Mouse (Mus musculus): ENCODE results near the gene Ankmy2.
A peak's percentile ranks its signal among the peaks of the same experiment; 100 is the strongest.

Ankmy2 gene

GRCm38 (mm10) chr12:36156637-36157303, at the start of gene Ankmy2:
Gene Ankmy2, plus strand, starts transcription at chr12:36157114.
- peak; percentile 89 for DNase-seq

- no peak for DNase-seq
These were observed 48.5 kb upstream of the Ankmy2 start for GRCm38 (mm10) chr12:36108442-36108841.

GRCm38 (mm10) chr12:36110457-36110856, 46.5 kb upstream of the Ankmy2 start:
- DNase-seq = no peak

GRCm38 (mm10) chr12:36111110-36111509, 45.8 kb upstream of the Ankmy2 start:
- DNase-seq = no peak

- no peak for DNase-seq
These were observed 44.8 kb upstream of the Ankmy2 start for GRCm38 (mm10) chr12:36112081-36112480.

GRCm38 (mm10) chr12:36117161-36117560, 39.8 kb upstream of the Ankmy2 start:
- DNase-seq = no peak

- no peak for DNase-seq
These were observed 37.7 kb upstream of the Ankmy2 start for GRCm38 (mm10) chr12:36119244-36119643.

GRCm38 (mm10) chr12:36126049-36126448, 30.9 kb upstream of the Ankmy2 start:
- no peak for DNase-seq

- DNase-seq = no peak
These were observed 27.1 kb upstream of the Ankmy2 start for GRCm38 (mm10) chr12:36129826-36130225.

GRCm38 (mm10) chr12:36132254-36132653, 24.7 kb upstream of the Ankmy2 start:
- no peak for DNase-seq

- DNase-seq = no peak
These were observed 24.2 kb upstream of the Ankmy2 start for GRCm38 (mm10) chr12:36132668-36133067.

- DNase-seq = no peak
These were observed 23.4 kb upstream of the Ankmy2 start for GRCm38 (mm10) chr12:36133547-36133946.

GRCm38 (mm10) chr12:36134111-36134510, 22.8 kb upstream of the Ankmy2 start:
- DNase-seq = no peak

- no peak for DNase-seq
These were observed 21.5 kb upstream of the Ankmy2 start for GRCm38 (mm10) chr12:36135409-36135808.

GRCm38 (mm10) chr12:36136285-36136684, 20.6 kb upstream of the Ankmy2 start:
- no peak for DNase-seq

GRCm38 (mm10) chr12:36137192-36137591, 19.7 kb upstream of the Ankmy2 start:
- no peak for DNase-seq

- DNase-seq = no peak
These were observed 16.5 kb upstream of the Ankmy2 start for GRCm38 (mm10) chr12:36140401-36140800.

GRCm38 (mm10) chr12:36146230-36147011, 10.5 kb upstream of the Ankmy2 start:
- DNase-seq = no peak

GRCm38 (mm10) chr12:36150265-36150664, 6.6 kb upstream of the Ankmy2 start:
- DNase-seq = no peak

- DNase-seq = no peak
These were observed 6.2 kb upstream of the Ankmy2 start for GRCm38 (mm10) chr12:36150737-36151136.

GRCm38 (mm10) chr12:36155141-36155641, 1.7 kb upstream of the Ankmy2 start:
- peak; percentile 23 for DNase-seq

GRCm38 (mm10) chr12:36156101-36156636, 745 bp upstream of the Ankmy2 start:
- no peak for DNase-seq

- no peak for DNase-seq
These were observed 357 bp downstream of the Ankmy2 start for GRCm38 (mm10) chr12:36157304-36157637.
